Mouse (Mus musculus) pancreas, adult 10 weeks (tissue): ENCODE data around the gene Pde4a. TPM values are rescaled to one million over a fixed set of nuclear protein-coding genes. Genes with fewer than 3 reads are reported as not detected.

ENCODE experiments used
- polyA plus RNA-seq: library from polyadenylated mRNA; stranded (reverse); fragments of 350-450 nt; fragmentation: Illumina TruSeq; extraction: RNeasy Lipid Tissue Mini Kit (QIAGEN cat#74804); gene quantifications from one replicate; pipeline ENCODE4 v1.2.3, GENCODE M21; 2015; ENCODE audit warnings: low read depth, low replicate concordance; ENCODE audit not compliant: insufficient read depth

Gene Pde4a
- 12.9 TPM for polyA plus RNA-seq

GRCm38 (mm10) chr9:21165041-21165951, at the start of gene Pde4a:
Gene Pde4a, plus strand, starts transcription at chr9:21165714.

GRCm38 (mm10) chr9:21131059-21131956, 34.2 kb upstream of the Pde4a start, which contains the start of gene Tyk2:
Gene Tyk2, minus strand, starts transcription at chr9:21131243.

DNA sequence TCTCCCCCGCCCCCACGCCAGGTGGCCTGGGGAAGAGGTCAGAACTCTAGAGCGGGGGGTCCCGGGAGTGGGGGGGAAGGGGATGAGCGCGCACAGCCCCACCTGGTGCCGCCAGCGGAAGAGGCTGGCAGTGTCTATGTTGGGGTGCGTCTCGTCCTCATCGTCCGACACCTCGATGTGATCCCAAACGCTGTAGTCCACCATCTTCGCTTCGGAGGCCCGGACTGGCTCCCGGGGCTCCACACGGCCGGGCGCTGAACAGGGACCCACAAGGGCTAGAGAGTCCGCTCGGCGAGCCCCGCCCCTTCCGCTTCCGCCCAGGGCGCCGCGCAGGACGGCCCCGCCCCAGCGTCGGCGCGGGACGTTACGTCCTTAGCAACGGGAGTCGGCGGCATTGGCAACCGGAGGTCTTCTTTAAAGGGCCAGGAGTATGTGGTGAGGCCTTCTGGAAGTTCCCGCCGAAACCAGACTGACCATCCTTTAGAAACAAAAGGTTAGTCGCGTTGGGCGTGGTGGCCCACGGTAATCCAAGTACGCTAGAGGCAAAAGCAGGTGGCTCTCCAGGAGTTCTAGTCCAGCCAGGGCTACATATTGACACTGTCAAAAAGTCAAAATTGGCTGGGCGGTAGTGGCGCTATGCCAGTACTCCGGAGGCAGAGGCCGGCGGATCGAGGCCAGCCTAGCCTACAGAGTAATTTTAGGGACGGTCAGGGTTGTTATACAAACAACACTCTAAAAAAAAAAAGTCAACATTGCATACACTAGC, 15.7 kb upstream of the Pde4a start, which contains the start of gene Cdc37:
Cdc37 (minus strand) TSS at position 329 of the 766 bp plus-strand sequence.

GRCm38 (mm10) chr9:21238733-21239464, 73.4 kb downstream of the Pde4a start, which contains the start of gene Keap1:
Gene Keap1, minus strand, starts transcription at chr9:21239361.

GRCm38 (mm10) chr9:21248326-21248725, 82.8 kb downstream of the Pde4a start, which contains the start of gene S1pr5:
Gene S1pr5, minus strand, starts transcription at chr9:21248443.

Other genes starting within 250 kb of the Pde4a start
- 4.3 TPM for gene Dnmt1, start 205.8 kb upstream of the Pde4a start, polyA plus RNA-seq
- gene S1pr2, start 188.9 kb upstream of the Pde4a start, polyA plus RNA-seq = 3.5 TPM
- gene Mrpl4, start 163.0 kb upstream of the Pde4a start, polyA plus RNA-seq = 13.8 TPM
- 7.2 TPM for gene Icam1, start 149.7 kb upstream of the Pde4a start, polyA plus RNA-seq
- gene Icam4, start 136.3 kb upstream of the Pde4a start, polyA plus RNA-seq = not detected
- not detected for gene Icam5, start 133.6 kb upstream of the Pde4a start, polyA plus RNA-seq
- gene Zglp1, start 98.6 kb upstream of the Pde4a start, polyA plus RNA-seq = not detected
- 0.74 TPM for gene Gm49373, start 92.6 kb upstream of the Pde4a start, polyA plus RNA-seq
- 12.7 TPM for gene Fdx1l, start 92.1 kb upstream of the Pde4a start, polyA plus RNA-seq
- 4.2 TPM for gene Gm38431, start 73.7 kb upstream of the Pde4a start, polyA plus RNA-seq
- gene Raver1, start 73.7 kb upstream of the Pde4a start, polyA plus RNA-seq = 4.9 TPM
- 6.1 TPM for gene Tyk2, start 34.5 kb upstream of the Pde4a start, polyA plus RNA-seq
- gene Cdc37, start 15.7 kb upstream of the Pde4a start, polyA plus RNA-seq = 23.2 TPM
- 10.2 TPM for gene Keap1, start 73.6 kb downstream of the Pde4a start, polyA plus RNA-seq
- gene S1pr5, start 82.7 kb downstream of the Pde4a start, polyA plus RNA-seq = not detected
- gene Atg4d, start 99.6 kb downstream of the Pde4a start, polyA plus RNA-seq = 5.9 TPM
- gene Kri1, start 122.3 kb downstream of the Pde4a start, polyA plus RNA-seq = 14.5 TPM
- gene Cdkn2d, start 125.7 kb downstream of the Pde4a start, polyA plus RNA-seq = 5.5 TPM
- gene Ap1m2, start 146.6 kb downstream of the Pde4a start, polyA plus RNA-seq = 11.4 TPM
- 16.7 TPM for gene Slc44a2, start 155.0 kb downstream of the Pde4a start, polyA plus RNA-seq
- 18.0 TPM for gene Ilf3, start 202.2 kb downstream of the Pde4a start, polyA plus RNA-seq
- 58.6 TPM for gene Qtrt1, start 246.1 kb downstream of the Pde4a start, polyA plus RNA-seq